Mouse (Mus musculus) cerebellum, adult 8-10 months (tissue): ENCODE measurements around the gene Cdk5rap2.

ENCODE experiments used
- DNase-seq: peaks from one replicate; pipeline ENCODE4 v3.0.0; 2022

Gene Cdk5rap2

GRCm38 (mm10) chr4:70260419-70260807 is 149.8 kb downstream of the Cdk5rap2 start:
- peak; percentile 27 for DNase-seq

- peak; percentile 66 for DNase-seq
These were observed 150.4 kb downstream of the Cdk5rap2 start for GRCm38 (mm10) chr4:70259726-70260418.

GRCm38 (mm10) chr4:70258826-70259225 is 151.4 kb downstream of the Cdk5rap2 start:
- DNase-seq = no peak

- DNase-seq = peak; percentile 39
These were observed 152.0 kb downstream of the Cdk5rap2 start for GRCm38 (mm10) chr4:70258205-70258604.

- no peak for DNase-seq
These were observed 158.5 kb downstream of the Cdk5rap2 start for GRCm38 (mm10) chr4:70251782-70252181.

- no peak for DNase-seq
These were observed 164.5 kb downstream of the Cdk5rap2 start for GRCm38 (mm10) chr4:70245706-70246105.

- DNase-seq = no peak
These were observed 166.6 kb downstream of the Cdk5rap2 start for GRCm38 (mm10) chr4:70243561-70244120.

GRCm38 (mm10) chr4:70239731-70240130 is 170.5 kb downstream of the Cdk5rap2 start:
- DNase-seq = no peak

- DNase-seq = no peak
These were observed 171.4 kb downstream of the Cdk5rap2 start for GRCm38 (mm10) chr4:70238862-70239261.

GRCm38 (mm10) chr4:70232383-70232782 is 177.9 kb downstream of the Cdk5rap2 start:
- DNase-seq = no peak

GRCm38 (mm10) chr4:70229874-70230273 is 180.4 kb downstream of the Cdk5rap2 start:
- no peak for DNase-seq

GRCm38 (mm10) chr4:70228350-70228749 is 181.9 kb downstream of the Cdk5rap2 start:
- no peak for DNase-seq

GRCm38 (mm10) chr4:70227667-70228066 is 182.6 kb downstream of the Cdk5rap2 start:
- DNase-seq = no peak

- DNase-seq = no peak
These were observed 185.7 kb downstream of the Cdk5rap2 start for GRCm38 (mm10) chr4:70224503-70224902.

- no peak for DNase-seq
These were observed 188.4 kb downstream of the Cdk5rap2 start for GRCm38 (mm10) chr4:70221878-70222277.

GRCm38 (mm10) chr4:70221370-70221769 is 188.9 kb downstream of the Cdk5rap2 start:
- DNase-seq = no peak

- no peak for DNase-seq
These were observed 189.7 kb downstream of the Cdk5rap2 start for GRCm38 (mm10) chr4:70220277-70221180.

GRCm38 (mm10) chr4:70219776-70220175 is 190.5 kb downstream of the Cdk5rap2 start:
- DNase-seq = no peak

GRCm38 (mm10) chr4:70185971-70186370 is 224.3 kb downstream of the Cdk5rap2 start:
- no peak for DNase-seq
